Mouse (Mus musculus) left cerebral cortex, adult 11 months (tissue): ENCODE data around the gene Acvr2a.

Experiments used
- DNase-seq: peaks from one replicate; pipeline ENCODE4 v3.0.0; 2022; ENCODE audit warnings: low spot score

The Acvr2a gene

GRCm38 (mm10) chr2:48868199-48868913, 54.4 kb downstream of the Acvr2a start:
- no peak for DNase-seq

- DNase-seq: peak; percentile 76
Observed at GRCm38 (mm10) chr2:48885945-48886344, 72.0 kb downstream of the Acvr2a start.

GRCm38 (mm10) chr2:48895186-48895585, 81.3 kb downstream of the Acvr2a start:
- no peak for DNase-seq

- DNase-seq: peak; percentile 33
Observed at GRCm38 (mm10) chr2:48908866-48909265, 95.0 kb downstream of the Acvr2a start.

- DNase-seq: no peak
Observed at GRCm38 (mm10) chr2:48914185-48914584, 100.3 kb downstream of the Acvr2a start.

GRCm38 (mm10) chr2:48915832-48916231, 101.9 kb downstream of the Acvr2a start:
- DNase-seq: no peak

GRCm38 (mm10) chr2:48935058-48935457, 121.1 kb downstream of the Acvr2a start:
- DNase-seq: no peak

GRCm38 (mm10) chr2:48947761-48948160, 133.9 kb downstream of the Acvr2a start:
- no peak for DNase-seq

- DNase-seq: peak; percentile 99
Observed at GRCm38 (mm10) chr2:48948841-48949584, 135.1 kb downstream of the Acvr2a start, which contains the start of gene Mbd5. Gene Mbd5 (plus strand): TSS chr2:48949508.

- peak; percentile 27 for DNase-seq
Observed at GRCm38 (mm10) chr2:48949743-48950251, 135.9 kb downstream of the Acvr2a start.

GRCm38 (mm10) chr2:48950252-48950315, 136.2 kb downstream of the Acvr2a start, which contains the start of gene Orc4:
Gene Orc4 (minus strand): TSS chr2:48950277.
- no peak for DNase-seq

GRCm38 (mm10) chr2:48950316-48950880, 136.5 kb downstream of the Acvr2a start:
- no peak for DNase-seq
